Comparison of ENCODE assay signal across 9 mouse cellular contexts in genomic region chr17:47599511-47600297, GRCm38 (mm10). TPM values are rescaled to one million over a fixed set of nuclear protein-coding genes. Genes with fewer than 3 reads are reported as not detected.
DNase-seq lines count a peak whose midpoint lies in the region; ATAC-seq and TF ChIP-seq lines count a peak whose summit lies in the region.
"Had no signal": no experiment of that assay in that cellular context is flagged by ENCODE, and none has a peak within 500 bp of the region (broad histone marks: within the 10 kb centered on the region; RNA-seq: fewer than 3 reads in every experiment).

No protein-coding gene starts in this region.

- peaks cover 31% of the 10 kb centered on the region for H3K4me1 ChIP-seq in midbrain, embryonic 11.5 days (ENCODE audit: control insufficient read depth, insufficient read depth, low read length)
- peaks cover 18% of the 10 kb centered on the region for H3K4me1 ChIP-seq in midbrain, embryonic 16.5 days (ENCODE audit: control insufficient read depth, insufficient read depth, low read length)
- H3K4me1 ChIP-seq in heart, adult 2 months (ENCODE audit: control insufficient read depth, insufficient read depth, low read length), result peaks cover 15% of the 10 kb centered on the region
- peaks cover 77% of the 10 kb centered on the region for H3K4me1 ChIP-seq in liver, embryonic 12.5 days
- peaks cover 67% of the 10 kb centered on the region for H3K4me1 ChIP-seq in thymus, adult 2 months (replicated peaks; ENCODE audit: control insufficient read depth, insufficient read depth, low read length)

- TF ChIP-seq POLR2A in heart, adult 2 months (IDR thresholded peaks at IDR 0.05; ENCODE audit: insufficient read depth, low read depth, low read length), result peak; percentile 49
- no peak for TF ChIP-seq POLR2A in thymus, adult 2 months (IDR thresholded peaks at IDR 0.05; ENCODE audit: control insufficient read depth, extremely low read depth, insufficient read depth, low read length, poor library complexity)

- no peaks in the 10 kb centered on the region for H3K27me3 ChIP-seq in midbrain, embryonic 11.5 days (ENCODE audit: control insufficient read depth, insufficient read depth, low read length)
- H3K27me3 ChIP-seq in midbrain, embryonic 16.5 days (ENCODE audit: control insufficient read depth, insufficient read depth, low read depth, low read length), result no peaks in the 10 kb centered on the region
- H3K27me3 ChIP-seq in heart, adult 2 months (ENCODE audit: control insufficient read depth, insufficient read depth, low read length), result no peaks in the 10 kb centered on the region
- no peaks in the 10 kb centered on the region for H3K27me3 ChIP-seq in liver, embryonic 12.5 days (replicated peaks)
- no peaks in the 10 kb centered on the region for H3K27me3 ChIP-seq in thymus, adult 2 months (ENCODE audit: control insufficient read depth, insufficient read depth, low read length)
- H3K27me3 ChIP-seq: neural tube, embryonic 13.5 days had no signal

- peak; percentile 69 for DNase-seq in midbrain, embryonic 11.5 days (ENCODE audit: low spot score, missing footprints)
- peak in 1 of 2 experiments; percentile 45 for DNase-seq in heart, adult 2 months
- DNase-seq in thymus, adult 2 months, result peak; percentile 55
- DNase-seq in layer of hippocampus, adult 9-11 months, result no peak
- no peak for DNase-seq in cerebellum, postnatal 10 days
- DNase-seq in cerebellum, postnatal 25 days, result no peak

- no peak overlapping the region for H3K4me3 ChIP-seq in midbrain, embryonic 11.5 days (ENCODE audit: low read depth, low read length)
- H3K4me3 ChIP-seq in midbrain, embryonic 16.5 days (ENCODE audit: low read depth, low read length), result no peak overlapping the region
- H3K4me3 ChIP-seq in heart, adult 2 months, result no peak overlapping the region
- H3K4me3 ChIP-seq in liver, embryonic 12.5 days, result no peak overlapping the region
- H3K4me3 ChIP-seq in thymus, adult 2 months (ENCODE audit: control insufficient read depth, insufficient read depth, low read length), result no peak overlapping the region
- H3K4me3 ChIP-seq: neural tube, embryonic 13.5 days had no signal

- no peak overlapping the region for H3K4me2 ChIP-seq in midbrain, embryonic 11.5 days
- no peak overlapping the region for H3K4me2 ChIP-seq in midbrain, embryonic 16.5 days (ENCODE audit: low read length)
- H3K4me2 ChIP-seq in liver, embryonic 12.5 days, result peak overlapping the region; percentile 94; the same call in 1 of the 2 replicates
- H3K4me2 ChIP-seq: neural tube, embryonic 13.5 days had no signal

- H3K9ac ChIP-seq in midbrain, embryonic 11.5 days (ENCODE audit: low read length), result no peak overlapping the region
- no peak overlapping the region for H3K9ac ChIP-seq in midbrain, embryonic 16.5 days (ENCODE audit: low read depth, low read length)
- no peak overlapping the region for H3K9ac ChIP-seq in heart, adult 2 months (ENCODE audit: low read depth, low read length)
- H3K9ac ChIP-seq in liver, embryonic 12.5 days, result peak overlapping the region; percentile 74
- H3K9ac ChIP-seq: neural tube, embryonic 13.5 days had no signal

- no peaks in the 10 kb centered on the region for H3K79me2 ChIP-seq in heart, adult 2 months (replicated peaks; ENCODE audit: control insufficient read depth, insufficient read depth, low read length)

- intact Hi-C loops in heart, adult 2 months (cut with DNase I), result no loop called here

- H3K27ac ChIP-seq in midbrain, embryonic 11.5 days (ENCODE audit: low read depth, low read length), result no peak overlapping the region
- H3K27ac ChIP-seq in midbrain, embryonic 16.5 days (ENCODE audit: low read length), result no peak overlapping the region
- H3K27ac ChIP-seq in heart, adult 2 months, result peak overlapping the region; percentile 80
- H3K27ac ChIP-seq in liver, embryonic 12.5 days, result peak overlapping the region; percentile 99
- H3K27ac ChIP-seq in thymus, adult 2 months (ENCODE audit: control insufficient read depth, insufficient read depth, low read length), result peak overlapping the region; percentile 94
- H3K27ac ChIP-seq: neural tube, embryonic 13.5 days had no signal

- 0 out of 2 replicates have a peak, but pooled peaks have one; percentile 40 for TF ChIP-seq EP300 in heart, adult 2 months (IDR thresholded peaks at IDR 0.05; ENCODE audit: insufficient read depth, low read depth, low read length)

- WGBS in midbrain, embryonic 11.5 days, result 75% methylated on average over 11 of the region's 11 CpGs
- 85% methylated on average over 11 of the region's 11 CpGs for WGBS in midbrain, embryonic 16.5 days
- 55% methylated on average over 11 of the region's 11 CpGs for WGBS in heart, adult 2 months
- 57% methylated on average over 11 of the region's 11 CpGs for WGBS in liver, embryonic 12.5 days (ENCODE audit: insufficient replicate concordance)
- WGBS in thymus, adult 2 months, result 81% methylated on average over 11 of the region's 11 CpGs

- TF ChIP-seq CTCF in heart, adult 2 months (IDR thresholded peaks at IDR 0.05), result no peak
- no peak for TF ChIP-seq CTCF in thymus, adult 2 months (IDR thresholded peaks at IDR 0.05; ENCODE audit: borderline replicate concordance, control insufficient read depth, extremely low read depth, insufficient read depth, low read length, poor library complexity)

- H3K9me3 ChIP-seq in midbrain, embryonic 11.5 days (ENCODE audit: control insufficient read depth, low read length), result no peaks in the 10 kb centered on the region
- no peaks in the 10 kb centered on the region for H3K9me3 ChIP-seq in midbrain, embryonic 16.5 days (replicated peaks; ENCODE audit: control insufficient read depth, low read length, poor library complexity, severe bottlenecking)
- no peaks in the 10 kb centered on the region for H3K9me3 ChIP-seq in liver, embryonic 12.5 days (replicated peaks)
- H3K9me3 ChIP-seq: neural tube, embryonic 13.5 days had no signal

- ATAC-seq in midbrain, embryonic 11.5 days (ENCODE audit: low FRiP score), result no peak
- ATAC-seq in midbrain, embryonic 16.5 days, result no peak
- ATAC-seq in liver, embryonic 12.5 days, result no peak

- peaks cover 15% of the 10 kb centered on the region for H3K36me3 ChIP-seq in midbrain, embryonic 11.5 days (ENCODE audit: control insufficient read depth, insufficient read depth, low read length)
- peaks cover 21% of the 10 kb centered on the region for H3K36me3 ChIP-seq in midbrain, embryonic 16.5 days (ENCODE audit: control insufficient read depth, insufficient read depth, low read length)
- H3K36me3 ChIP-seq in heart, adult 2 months (ENCODE audit: control insufficient read depth, insufficient read depth, low read length), result peaks cover 3% of the 10 kb centered on the region; the same call in 1 of the 2 replicates
- peaks cover 96% of the 10 kb centered on the region for H3K36me3 ChIP-seq in liver, embryonic 12.5 days
- peaks cover 71% of the 10 kb centered on the region for H3K36me3 ChIP-seq in thymus, adult 2 months (ENCODE audit: control insufficient read depth, insufficient read depth, low read length)

RNA-seq across cellular contexts. Expression of gene Bysl, which starts 11.6 kb away (rescaled TPM):
- polyA plus RNA-seq in midbrain, embryonic 11.5 days (2014; fragmentation: Nextera tagmentation; extraction: Ambion mirVana), result 29.6 and 30.4 TPM in 2 replicates
- polyA plus RNA-seq in midbrain, embryonic 16.5 days (2015; fragmentation: Nextera tagmentation; extraction: Ambion mirVana), result 38.6 and 40.7 TPM in 2 replicates
- 10 to 100 TPM; 15.7 to 15.9 TPM for total RNA-seq in heart, adult 2 months (2021)
- 13.2 and 15.6 TPM in 2 replicates for polyA plus RNA-seq in heart, adult 2 months (2012; rRNA removed)
- 34.6 and 35.2 TPM in 2 replicates for polyA plus RNA-seq in liver, embryonic 12.5 days (2016; fragmentation: Nextera tagmentation; extraction: Ambion mirVana)
- polyA plus RNA-seq in thymus, adult 2 months (2012; rRNA removed), result 14.2 and 16.9 TPM in 2 replicates

RNA-seq across cellular contexts. Expression of gene Med20, which starts 11.7 kb away (rescaled TPM):
- polyA plus RNA-seq in midbrain, embryonic 11.5 days (2014; fragmentation: Nextera tagmentation; extraction: Ambion mirVana), result 39.0 and 41.2 TPM in 2 replicates
- polyA plus RNA-seq in midbrain, embryonic 16.5 days (2015; fragmentation: Nextera tagmentation; extraction: Ambion mirVana), result 47.0 and 47.7 TPM in 2 replicates
- 10 to 100 TPM; 13.5 to 15.0 TPM for total RNA-seq in heart, adult 2 months (2021)
- 17.4 and 25.1 TPM in 2 replicates for polyA plus RNA-seq in heart, adult 2 months (2012; rRNA removed)
- polyA plus RNA-seq in liver, embryonic 12.5 days (2016; fragmentation: Nextera tagmentation; extraction: Ambion mirVana), result 31.2 and 32.6 TPM in 2 replicates
- 46.1 and 56.4 TPM in 2 replicates for polyA plus RNA-seq in thymus, adult 2 months (2012; rRNA removed)

RNA-seq across cellular contexts. Expression of gene Gm20517, which starts 11.7 kb away (rescaled TPM):
- 1.4 and 1.8 TPM in 2 replicates for polyA plus RNA-seq in midbrain, embryonic 11.5 days (2014; fragmentation: Nextera tagmentation; extraction: Ambion mirVana)
- polyA plus RNA-seq in midbrain, embryonic 16.5 days (2015; fragmentation: Nextera tagmentation; extraction: Ambion mirVana), result 1.3 and 2.0 TPM in 2 replicates
- 1 to 10 TPM; 2.8 TPM for total RNA-seq in heart, adult 2 months (2021)
- polyA plus RNA-seq in heart, adult 2 months (2012; rRNA removed), result 0.27 and 1.5 TPM in 2 replicates
- 2.3 and 2.7 TPM in 2 replicates for polyA plus RNA-seq in liver, embryonic 12.5 days (2016; fragmentation: Nextera tagmentation; extraction: Ambion mirVana)
- 2.8 and 4.5 TPM in 2 replicates for polyA plus RNA-seq in thymus, adult 2 months (2012; rRNA removed)

RNA-seq across cellular contexts. Expression of gene Usp49, which starts 30.8 kb away (rescaled TPM):
- polyA plus RNA-seq in midbrain, embryonic 11.5 days (2014; fragmentation: Nextera tagmentation; extraction: Ambion mirVana), result 6.3 and 8.0 TPM in 2 replicates
- 5.3 and 7.3 TPM in 2 replicates for polyA plus RNA-seq in midbrain, embryonic 16.5 days (2015; fragmentation: Nextera tagmentation; extraction: Ambion mirVana)
- 1 to 10 TPM; 3.4 to 3.6 TPM for total RNA-seq in heart, adult 2 months (2021)
- polyA plus RNA-seq in heart, adult 2 months (2012; rRNA removed), result 2.9 and 3.6 TPM in 2 replicates
- polyA plus RNA-seq in liver, embryonic 12.5 days (2016; fragmentation: Nextera tagmentation; extraction: Ambion mirVana), result 5.0 and 6.2 TPM in 2 replicates
- 12.5 and 17.2 TPM in 2 replicates for polyA plus RNA-seq in thymus, adult 2 months (2012; rRNA removed)

Comparison
In these comparisons a context has a peak if more than half of its experiments do, and no peak if none do; other contexts are left out.
1. DNase-seq: peak in midbrain, embryonic 11.5 days (single experiment) and thymus, adult 2 months (single experiment); none in layer of hippocampus, adult 9-11 months (single experiment), cerebellum, postnatal 10 days (0 of 2) and cerebellum, postnatal 25 days (0 of 2).
2. H3K27ac ChIP-seq: peak in heart, adult 2 months (single experiment), liver, embryonic 12.5 days (single experiment) and thymus, adult 2 months (single experiment); none in midbrain, embryonic 11.5 days (single experiment) and midbrain, embryonic 16.5 days (single experiment).